Mouse (Mus musculus): Measurements from ENCODE around the gene Tmem53. TPM values are rescaled to one million over a fixed set of nuclear protein-coding genes. Genes with fewer than 3 reads are reported as not detected.

The Tmem53 gene
- total RNA-seq (2021): 1 to 10 TPM; 4.6 to 5.2 TPM

GRCm38 (mm10) chr4:117251801-117252316 is at the start of gene Tmem53, which contains the start of gene Armh1:
Tmem53 (plus strand) TSS chr4:117251951.
Armh1 (minus strand) TSS chr4:117252125.
- intact Hi-C loops (cut with DNase I): no loop called here
- peak; percentile 91 for DNase-seq

GRCm38 (mm10) chr4:117202046-117202991 is 49.4 kb upstream of the Tmem53 start:
- peak; percentile 37 for DNase-seq
- intact Hi-C loops (cut with DNase I): no loop called here

- intact Hi-C loops (cut with DNase I): no loop called here
- no peak for DNase-seq
Measured at GRCm38 (mm10) chr4:117202992-117203354, 48.8 kb upstream of the Tmem53 start.

- no peak for DNase-seq
- intact Hi-C loops (cut with DNase I): no loop called here
Measured at GRCm38 (mm10) chr4:117209592-117209991, 42.2 kb upstream of the Tmem53 start.

GRCm38 (mm10) chr4:117210147-117211074 is 41.3 kb upstream of the Tmem53 start:
- intact Hi-C loops (cut with DNase I): no loop called here
- DNase-seq: peak; percentile 86

GRCm38 (mm10) chr4:117214250-117214649 is 37.5 kb upstream of the Tmem53 start:
- DNase-seq: no peak
- intact Hi-C loops (cut with DNase I): no loop called here

DNA sequence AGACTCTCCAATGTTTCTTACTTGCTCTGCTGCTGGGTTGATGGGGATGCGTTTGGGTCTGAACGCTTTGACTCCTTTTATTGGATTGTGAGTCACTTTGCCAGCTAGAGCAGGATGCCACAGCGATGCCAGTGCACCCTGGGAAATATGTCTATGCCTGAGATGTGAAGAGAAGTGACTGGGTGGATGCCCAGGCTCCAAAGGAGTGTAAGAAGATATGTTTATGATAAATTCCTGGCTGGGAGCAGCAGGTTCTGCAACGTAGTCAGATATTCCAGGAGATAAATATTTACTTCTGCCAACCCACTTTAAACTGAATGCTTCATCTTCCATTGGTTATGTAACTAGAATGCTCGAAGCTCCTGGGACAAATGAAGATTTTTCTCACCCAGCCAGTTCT is 34.7 kb upstream of the Tmem53 start:
- intact Hi-C loops (cut with DNase I): no loop called here
- DNase-seq: no peak

DNA sequence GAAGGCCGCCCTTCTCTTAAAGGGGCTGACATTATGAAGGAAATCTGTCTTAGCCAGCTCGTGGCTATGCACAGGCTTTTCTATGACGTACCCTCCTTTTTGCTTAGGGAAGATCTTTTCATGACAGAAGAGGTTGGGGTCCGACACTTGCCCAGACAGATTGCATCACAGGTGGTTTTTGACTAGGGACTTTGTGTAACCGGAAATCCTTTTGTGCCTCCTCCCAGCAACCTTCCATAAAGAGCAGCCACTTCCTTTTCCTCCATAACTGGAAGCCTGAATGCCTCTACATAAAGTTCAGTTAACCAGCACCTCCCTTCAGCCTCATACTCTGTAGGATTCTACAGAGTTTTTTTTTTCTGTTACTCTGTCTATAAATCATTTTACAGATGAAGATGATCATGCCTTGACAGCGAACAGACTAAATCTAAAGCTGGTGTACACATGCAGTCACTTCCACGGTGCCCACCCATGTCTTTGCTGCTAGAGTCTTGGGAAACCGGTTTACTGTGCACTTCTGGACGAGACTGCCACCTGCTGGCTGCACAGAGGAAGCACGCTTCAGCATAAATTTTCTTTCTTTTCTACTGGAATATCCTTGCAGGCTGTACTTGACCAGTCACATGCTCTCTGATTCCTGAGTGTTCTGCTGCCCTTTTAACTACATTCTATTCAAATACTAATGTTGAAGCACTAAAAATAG is 33.1 kb upstream of the Tmem53 start:
- intact Hi-C loops (cut with DNase I): no loop called here
- DNase-seq: peak; percentile 55

DNA sequence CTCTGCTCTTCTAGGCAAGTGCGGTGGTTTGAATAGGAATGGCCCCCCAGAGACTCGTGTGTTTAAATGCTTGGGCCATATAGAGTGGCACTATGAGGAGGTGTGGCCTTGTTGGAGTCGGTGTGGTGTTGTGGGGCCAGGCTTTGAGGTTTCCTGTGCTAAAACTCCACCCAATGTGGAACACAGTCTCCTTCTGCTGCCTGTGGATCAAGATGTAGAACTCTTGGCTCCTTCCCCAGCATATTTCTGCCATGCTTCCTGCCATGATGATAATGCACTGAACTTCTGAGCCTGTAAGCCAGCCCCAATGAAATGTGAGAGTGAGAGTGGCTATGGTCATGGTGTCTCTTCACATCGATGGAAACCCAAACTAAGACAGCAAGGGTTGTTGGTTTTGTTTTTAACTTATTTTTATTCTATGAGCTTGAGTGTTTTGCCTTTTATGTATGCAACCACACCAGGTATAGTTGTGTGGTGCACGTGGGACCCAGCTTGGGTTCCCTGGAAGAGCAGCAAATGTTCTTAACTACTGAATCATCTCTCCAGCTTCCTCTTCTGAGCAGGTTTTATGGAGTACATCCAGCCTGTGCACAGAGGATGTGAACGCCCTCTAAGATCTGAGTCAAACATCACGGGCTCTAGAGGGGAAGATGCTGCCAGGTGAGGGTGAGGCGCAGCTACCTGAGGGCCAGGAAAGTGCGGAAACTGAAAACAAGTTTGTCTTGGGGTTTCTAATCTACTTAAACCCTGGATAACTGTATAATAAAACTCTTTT is 30.8 kb upstream of the Tmem53 start:
- DNase-seq: no peak
- intact Hi-C loops (cut with DNase I): no loop called here

DNA sequence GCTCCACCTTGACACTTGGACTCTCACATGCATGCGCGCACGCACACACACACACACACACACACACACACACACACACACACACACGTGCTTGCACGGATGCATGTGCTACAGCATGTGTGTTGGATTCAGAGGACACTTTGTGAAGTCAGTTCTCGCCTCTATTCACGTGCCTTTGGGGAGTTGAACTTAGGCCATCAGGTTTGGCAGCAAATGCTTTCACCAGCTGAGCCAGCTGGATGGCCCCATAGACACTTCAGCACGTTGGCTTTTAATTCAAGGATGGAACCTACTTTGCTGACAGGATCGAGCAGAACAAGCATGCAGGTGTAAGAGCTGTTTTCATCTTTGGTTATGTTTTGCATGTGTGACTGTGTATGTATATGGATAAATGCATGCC is 29.9 kb upstream of the Tmem53 start:
- intact Hi-C loops (cut with DNase I): no loop called here

DNA sequence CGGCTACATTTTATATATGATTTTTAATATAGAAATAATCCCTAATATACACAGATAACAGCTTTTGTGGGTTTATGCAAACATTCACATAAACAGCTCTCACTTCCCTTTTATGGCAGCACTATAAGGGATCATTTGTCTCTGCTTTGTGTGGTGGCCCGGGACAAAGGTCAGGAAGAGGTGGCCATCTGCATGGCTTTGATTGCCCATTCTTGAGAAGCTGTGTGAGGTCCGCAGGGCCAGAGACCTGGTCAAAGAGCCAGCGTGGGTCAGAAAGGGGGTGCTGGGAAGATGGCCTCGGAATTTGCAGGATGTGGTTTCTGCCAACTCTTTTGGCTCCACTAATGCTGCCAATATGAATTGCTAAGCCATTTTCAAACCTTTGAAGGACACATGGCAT is 28.8 kb upstream of the Tmem53 start:
- no peak for DNase-seq
- intact Hi-C loops (cut with DNase I): no loop called here

More for the DNA sequence above, 29.9 kb upstream of the Tmem53 start:
- no peak for DNase-seq

DNA sequence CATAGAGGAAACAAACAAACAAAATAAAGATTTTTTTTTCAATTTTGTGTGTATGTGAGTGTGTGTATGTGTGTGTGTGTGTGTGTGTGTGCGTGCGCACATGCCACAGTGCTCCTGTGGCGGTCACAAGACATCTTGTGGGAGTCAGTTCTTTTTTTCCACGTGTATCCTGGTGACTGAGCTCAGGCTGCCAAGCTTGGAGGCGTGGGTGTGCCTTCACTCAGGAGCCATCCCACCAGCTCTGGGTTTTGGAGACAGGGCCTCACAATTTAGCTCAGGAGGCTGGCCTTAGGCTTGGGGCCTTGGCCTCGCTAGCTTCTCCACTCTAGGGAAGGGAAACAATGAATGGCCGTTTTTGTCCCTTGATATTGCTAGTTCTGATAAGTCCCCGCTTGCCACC is 27.6 kb upstream of the Tmem53 start:
- intact Hi-C loops (cut with DNase I): no loop called here
- no peak for DNase-seq

DNA sequence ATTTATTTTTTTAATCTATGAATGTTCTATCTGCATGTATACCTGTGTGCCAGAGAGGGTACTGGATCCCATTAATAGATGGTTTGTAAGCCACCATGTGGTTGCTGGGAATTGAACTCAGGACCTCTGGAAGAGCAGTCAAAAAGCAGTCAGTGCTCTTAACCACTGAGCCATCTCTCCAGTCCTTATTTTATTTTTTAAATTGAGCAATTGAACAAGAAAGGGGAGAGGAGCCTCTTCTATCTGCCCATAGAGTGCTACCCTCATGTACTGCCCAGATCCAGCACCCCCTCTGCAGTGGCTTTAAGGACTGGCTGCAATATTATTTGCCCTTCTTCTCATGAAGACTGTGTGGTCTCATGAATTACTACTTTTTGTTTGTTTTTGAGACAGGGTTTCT is 26.5 kb upstream of the Tmem53 start:
- intact Hi-C loops (cut with DNase I): no loop called here
- DNase-seq: no peak

- no peak for DNase-seq
- intact Hi-C loops (cut with DNase I): no loop called here
Measured at GRCm38 (mm10) chr4:117229590-117229989, 22.2 kb upstream of the Tmem53 start.

DNA sequence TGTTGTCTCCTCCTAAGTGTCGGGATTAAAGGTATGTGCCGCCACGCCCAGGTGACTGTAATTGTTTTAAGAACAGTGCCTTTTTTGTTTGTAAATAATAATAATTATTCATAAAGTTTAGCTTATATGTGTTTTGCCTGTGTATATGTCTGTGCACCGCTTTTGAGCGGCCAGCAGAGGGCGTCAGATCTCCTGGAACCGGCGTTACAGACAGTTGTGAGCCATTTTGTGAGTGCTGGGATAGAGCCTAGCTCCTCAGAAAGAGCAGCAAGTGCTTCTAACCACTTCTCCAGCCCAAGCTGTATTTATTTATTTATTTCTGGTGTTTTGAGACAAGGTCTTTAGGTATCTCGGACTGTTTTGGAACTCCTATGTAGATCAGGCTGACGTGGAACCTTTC is 21.4 kb upstream of the Tmem53 start:
- intact Hi-C loops (cut with DNase I): no loop called here
- DNase-seq: no peak

DNA sequence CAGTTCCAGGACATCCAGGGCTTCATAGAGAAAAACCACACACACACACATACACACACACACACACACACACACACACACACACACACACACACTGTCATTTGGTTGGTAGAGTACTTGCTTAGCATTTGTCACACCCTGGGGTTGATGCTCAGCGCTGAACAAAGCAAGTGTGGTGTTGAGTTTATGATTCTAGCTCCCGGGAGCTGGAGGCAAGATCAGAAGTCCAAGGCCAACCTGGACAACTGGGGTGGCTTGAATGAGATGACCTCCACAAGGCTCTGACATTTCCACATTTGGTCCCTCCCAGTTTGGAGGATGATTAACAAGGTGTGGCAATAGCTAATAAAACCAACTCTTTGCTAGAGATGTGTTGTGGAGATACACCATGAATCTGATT is 20.5 kb upstream of the Tmem53 start:
- DNase-seq: no peak
- intact Hi-C loops (cut with DNase I): no loop called here

- intact Hi-C loops (cut with DNase I): no loop called here
- DNase-seq: no peak
Measured at GRCm38 (mm10) chr4:117234166-117234741, 17.5 kb upstream of the Tmem53 start.

- intact Hi-C loops (cut with DNase I): no loop called here
- peak; percentile 25 for DNase-seq
Measured at GRCm38 (mm10) chr4:117235822-117236221, 15.9 kb upstream of the Tmem53 start.

GRCm38 (mm10) chr4:117239153-117239552 is 12.6 kb upstream of the Tmem53 start:
- no peak for DNase-seq
- intact Hi-C loops (cut with DNase I): no loop called here
